Mouse (Mus musculus): ENCODE measurements at regions not wholly inside any gene's neighbourhood (a gene's known extent, or its start where the extent isn't known, plus 50 kb on each side); places are given as distances from the start of the nearest gene placed in this dataset.

- DNase-seq (ENCODE audit: low read depth): no peak
These were observed 629.2 kb upstream of the Arpp21 start for GRCm38 (mm10) chr9:112864921-112865320.

GRCm38 (mm10) chr9:112861136-112861535, 625.4 kb upstream of the Arpp21 start:
- no peak for DNase-seq (ENCODE audit: low read depth)

- no peak for DNase-seq (ENCODE audit: low read depth)
These were observed 624.7 kb upstream of the Arpp21 start for GRCm38 (mm10) chr9:112860307-112860893.

- no peak for DNase-seq (ENCODE audit: low read depth)
These were observed 605.7 kb upstream of the Arpp21 start for GRCm38 (mm10) chr9:112841473-112841872.

- no peak for DNase-seq (ENCODE audit: low read depth)
These were observed 603.5 kb upstream of the Arpp21 start for GRCm38 (mm10) chr9:112839071-112839793.

GRCm38 (mm10) chr9:112837563-112837962, 601.8 kb upstream of the Arpp21 start:
- DNase-seq (ENCODE audit: low read depth): no peak

GRCm38 (mm10) chr9:112834441-112835245, 598.9 kb upstream of the Arpp21 start:
- DNase-seq (ENCODE audit: low read depth): no peak

GRCm38 (mm10) chr9:112831102-112831501, 595.4 kb upstream of the Arpp21 start:
- DNase-seq (ENCODE audit: low read depth): no peak

- no peak for DNase-seq (ENCODE audit: low read depth)
These were observed 592.9 kb upstream of the Arpp21 start for GRCm38 (mm10) chr9:112828602-112829001.

GRCm38 (mm10) chr9:112826592-112826991, 590.9 kb upstream of the Arpp21 start:
- DNase-seq (ENCODE audit: low read depth): no peak

- DNase-seq (ENCODE audit: low read depth): no peak
These were observed 586.2 kb upstream of the Arpp21 start for GRCm38 (mm10) chr9:112821940-112822339.

- no peak for DNase-seq (ENCODE audit: low read depth)
These were observed 576.2 kb upstream of the Arpp21 start for GRCm38 (mm10) chr9:112811946-112812345.

GRCm38 (mm10) chr9:112799583-112800220, 564.0 kb upstream of the Arpp21 start:
- no peak for DNase-seq (ENCODE audit: low read depth)

- no peak for DNase-seq (ENCODE audit: low read depth)
These were observed 557.8 kb upstream of the Arpp21 start for GRCm38 (mm10) chr9:112793537-112793936.

- no peak for DNase-seq (ENCODE audit: low read depth)
These were observed 536.2 kb upstream of the Arpp21 start for GRCm38 (mm10) chr9:112771981-112772380.

- DNase-seq (ENCODE audit: low read depth): no peak
These were observed 508.9 kb upstream of the Arpp21 start for GRCm38 (mm10) chr9:112744616-112745015.

- no peak for DNase-seq (ENCODE audit: low read depth)
These were observed 508.3 kb upstream of the Arpp21 start for GRCm38 (mm10) chr9:112743871-112744590.

GRCm38 (mm10) chr9:112735761-112736160, 500.0 kb upstream of the Arpp21 start:
- no peak for DNase-seq (ENCODE audit: low read depth)

GRCm38 (mm10) chr9:112725523-112725922, 489.8 kb upstream of the Arpp21 start:
- no peak for DNase-seq (ENCODE audit: low read depth)

GRCm38 (mm10) chr9:112725103-112725502, 489.4 kb upstream of the Arpp21 start:
- DNase-seq (ENCODE audit: low read depth): no peak

GRCm38 (mm10) chr9:112723346-112723745, 487.6 kb upstream of the Arpp21 start:
- DNase-seq (ENCODE audit: low read depth): no peak

- DNase-seq (ENCODE audit: low read depth): no peak
These were observed 486.8 kb upstream of the Arpp21 start for GRCm38 (mm10) chr9:112722501-112722900.
